Mouse (Mus musculus) megakaryocyte, embryonic 14.5 days (primary cell): ENCODE results near the gene Zfp568.

Experiments used
- FLI1 ChIP-seq: IDR thresholded peaks from 2 replicates; pipeline ENCODE4 v1.6.1; 2012; ENCODE audit warnings: low read length, inconsistent platforms, mixed read lengths
- GATA1 ChIP-seq: IDR thresholded peaks from 3 replicates; pipeline ENCODE4 v1.6.1; 2012; ENCODE audit warnings: mixed read lengths, low read length, inconsistent platforms, borderline replicate concordance

- TF ChIP-seq GATA1 (no peak), FLI1 (no peak)
These were observed 47.6 kb downstream of the Zfp568 start for GRCm38 (mm10) chr7:30031379-30031778.
